Mouse (Mus musculus) regulatory T cell (primary cell): Measurements from ENCODE around the gene Greb1.

Experiments used
- in situ Hi-C: fragments of 300-600 bp; cut with MboI, MseI; formaldehyde crosslinking; loops from one replicate; pipeline ENCODE4 v1.15.1; 2025; ENCODE audit warnings: high pct_unique_total_duplicates

Greb1 gene

DNA sequence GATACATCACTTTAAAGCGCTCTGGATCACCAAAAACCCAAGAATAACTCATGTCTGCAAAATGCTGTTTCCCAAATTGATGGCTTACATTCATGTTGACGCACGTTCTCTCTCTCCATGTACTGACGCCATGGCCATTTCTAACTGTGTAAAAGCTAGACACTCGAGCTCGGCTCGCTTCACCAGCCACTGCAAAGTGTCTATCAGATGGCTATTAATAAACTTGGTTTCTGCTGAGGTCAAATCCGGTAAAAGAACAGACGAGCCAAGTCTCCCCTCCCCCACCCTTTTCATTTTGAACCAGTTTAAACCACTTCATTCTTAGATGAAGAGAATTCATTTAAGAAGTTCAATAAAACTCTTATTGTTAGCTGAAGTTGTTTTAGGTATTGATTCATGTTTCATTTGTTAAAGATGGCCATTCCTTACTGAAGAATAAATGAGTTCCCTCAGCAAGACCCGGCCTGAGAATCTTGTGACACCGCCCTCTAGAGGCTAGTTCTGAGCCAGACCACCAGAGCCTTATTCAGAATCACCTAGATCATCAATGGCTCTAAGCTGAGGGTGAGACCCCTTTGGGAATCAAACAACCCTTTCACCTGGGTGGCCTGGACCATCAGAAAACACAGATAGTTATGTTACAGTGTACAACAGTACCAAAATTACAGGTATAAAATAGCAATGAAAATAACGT, 161.5 kb downstream of the Greb1 start:
- in situ Hi-C loops: no loop called here

- in situ Hi-C loops: no loop called here
Observed at GRCm38 (mm10) chr12:16635816-16636215, 164.9 kb downstream of the Greb1 start.

DNA sequence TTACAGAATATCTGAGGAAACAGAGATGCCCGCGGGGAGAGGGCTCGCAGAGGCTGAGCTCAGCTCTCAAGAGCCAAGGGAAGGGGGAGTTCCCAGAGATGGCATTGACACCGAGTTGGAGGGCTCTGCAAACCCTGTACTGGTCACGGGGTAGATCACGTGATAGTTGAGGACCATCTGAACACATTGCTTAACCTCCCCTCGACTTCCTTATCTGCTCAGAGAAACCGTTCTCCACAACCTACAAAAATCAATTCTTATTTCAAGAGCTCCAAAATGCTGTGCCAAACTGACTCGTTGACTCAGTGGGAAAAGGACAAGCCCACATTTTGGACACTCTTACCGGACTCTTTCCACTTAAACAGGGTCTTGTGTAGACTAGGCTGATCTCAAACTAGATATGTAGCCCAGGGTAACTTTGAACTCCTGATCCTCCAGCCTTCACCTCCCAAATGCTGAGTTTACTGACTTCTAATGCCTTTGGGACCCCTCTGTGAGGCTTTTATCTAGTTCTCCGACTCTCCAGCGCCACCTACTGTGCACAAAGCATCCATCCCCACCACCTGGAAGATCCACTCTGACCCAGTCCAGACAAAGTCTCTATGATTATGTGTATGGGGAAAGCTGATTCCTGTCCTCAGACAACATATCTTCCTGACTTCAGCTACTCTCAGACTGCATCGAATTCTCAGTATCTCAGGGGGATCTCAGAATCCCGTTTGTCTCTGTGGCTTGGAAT, 166.4 kb downstream of the Greb1 start:
- in situ Hi-C loops: loop anchor here (5.0 kb wide), 1 partner anchor 62 kb away; no protein-coding TSS in a partner anchor

DNA sequence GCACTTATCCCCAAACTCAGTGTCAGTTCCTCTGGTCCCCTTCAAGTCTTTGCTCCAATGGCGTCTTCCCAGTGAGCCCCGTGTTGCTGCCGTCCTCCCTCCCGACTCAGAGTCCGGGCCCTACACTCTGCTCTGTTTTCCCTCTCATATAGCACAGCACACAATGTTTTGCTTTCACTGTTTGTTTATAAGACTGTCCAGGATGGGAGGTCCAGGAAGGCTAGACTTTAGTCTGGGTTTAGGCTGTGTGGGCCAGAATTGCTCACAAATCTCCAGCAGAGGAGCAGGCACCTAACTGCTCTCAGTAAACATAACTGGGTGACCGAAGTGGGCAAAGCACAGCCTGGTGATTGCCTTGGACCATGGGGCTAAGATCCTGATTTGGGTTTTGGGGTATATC, 167.5 kb downstream of the Greb1 start:
- in situ Hi-C loops: loop anchor here (5.0 kb wide), 1 partner anchor 61 kb away; no protein-coding TSS in a partner anchor

GRCm38 (mm10) chr12:16631423-16631822, 169.3 kb downstream of the Greb1 start:
- in situ Hi-C loops: loop anchor here (5.0 kb wide), 1 partner anchor 59 kb away; no protein-coding TSS in a partner anchor

DNA sequence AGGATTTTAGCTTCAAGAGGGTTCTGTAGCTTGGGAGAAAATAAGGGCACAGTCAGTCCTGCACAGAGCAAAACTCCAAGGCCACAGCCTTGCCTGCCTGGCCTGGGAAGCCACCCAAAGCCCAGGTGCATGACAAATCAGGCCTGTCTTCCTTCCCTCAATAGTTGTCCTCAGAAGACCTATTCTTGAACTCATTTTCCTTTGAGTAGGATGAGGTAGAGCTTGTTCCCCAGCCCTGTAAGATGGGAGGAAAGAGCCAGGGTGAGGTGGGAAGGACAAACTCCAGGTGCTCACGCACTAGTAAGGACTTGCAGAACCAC, 169.9 kb downstream of the Greb1 start:
- in situ Hi-C loops: loop anchor here (5.0 kb wide), 1 partner anchor 59 kb away; no protein-coding TSS in a partner anchor

DNA sequence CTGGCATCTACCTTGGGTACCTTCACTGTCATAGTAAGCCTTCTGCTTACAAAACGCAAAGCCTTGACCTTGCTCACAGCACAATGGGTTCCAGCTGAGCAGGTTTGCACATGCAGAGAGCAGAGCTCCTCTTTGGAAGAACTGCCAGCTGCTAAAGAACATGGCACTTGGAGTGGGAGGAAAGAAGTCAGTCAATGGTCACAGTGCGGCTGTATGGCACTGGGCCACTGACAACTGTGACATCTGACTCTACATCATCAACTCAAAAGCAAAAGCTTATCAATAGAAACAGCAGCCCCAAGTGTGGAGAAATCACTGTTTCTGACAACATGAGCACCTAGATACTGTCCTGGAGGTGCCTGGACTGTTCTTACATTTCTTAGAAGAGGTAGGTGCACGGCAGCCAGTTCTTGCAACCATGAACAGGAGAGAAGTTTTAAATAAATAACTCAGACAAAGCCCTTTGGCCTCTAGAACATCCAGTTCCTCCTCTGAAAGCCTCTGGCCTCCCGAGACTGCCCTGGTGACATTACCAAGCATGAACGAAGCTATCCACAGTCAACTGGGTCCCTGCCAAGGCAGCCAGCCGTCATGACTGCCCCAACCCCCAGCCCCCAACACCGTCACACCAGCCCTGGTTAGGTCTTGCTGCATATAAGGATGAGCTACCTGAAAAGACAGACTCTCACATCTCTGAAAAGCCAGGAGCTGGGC, 170.4 kb downstream of the Greb1 start:
- in situ Hi-C loops: loop anchor here (5.0 kb wide), 1 partner anchor 58 kb away; no protein-coding TSS in a partner anchor
